Mouse (Mus musculus) CH12.LX (cell line): ENCODE measurements at regions not wholly inside any gene's neighbourhood (a gene's known extent, or its start where the extent isn't known, plus 50 kb on each side); places are given as distances from the start of the nearest gene placed in this dataset.

Experiments used
- DNase-seq: peaks from one replicate; pipeline ENCODE4 v3.0.0-alpha.2; 2013; ENCODE audit errors: extremely low read depth
- H3K27ac ChIP-seq: 2 replicates; pipeline ENCODE4 v1.5.1; 2012; ENCODE audit warnings: low read depth, mild to moderate bottlenecking, control low read depth, moderate library complexity; ENCODE audit not compliant: insufficient read depth
- H3K27me3 ChIP-seq: replicated peaks from 2 replicates; pipeline ENCODE3; 2012; ENCODE audit warnings: inconsistent platforms
- H3K36me3 ChIP-seq, 2 experiments: replicated peaks in 1 of 2; 2 replicates each; pipeline versions ENCODE3 to v1.6.1; 2012; ENCODE audit warnings: inconsistent platforms in 1 of 2, low read length in 1 of 2, mild to moderate bottlenecking in 1 of 2, mixed read lengths in 1 of 2, moderate library complexity in 1 of 2; ENCODE audit not compliant: control insufficient read depth in 1 of 2, insufficient read depth in 1 of 2
- H3K4me1 ChIP-seq, 2 experiments: 2 replicates each; pipeline ENCODE4 v1.6.1; 2012; ENCODE audit warnings: inconsistent platforms in 1 of 2, moderate library complexity in 1 of 2; ENCODE audit not compliant: insufficient read depth in 2 of 2, control insufficient read depth in 1 of 2
- H3K4me2 ChIP-seq: 2 replicates; pipeline ENCODE4 v1.6.1; 2012; ENCODE audit warnings: low read depth, mild to moderate bottlenecking, control low read depth; ENCODE audit not compliant: poor library complexity, insufficient read depth, severe bottlenecking
- H3K4me3 ChIP-seq, 3 experiments: fragments of 150-350 bp in 1 of 3; sonication (generic) in 1 of 3; replicated peaks in 1 of 3; 2 replicates each; pipeline versions ENCODE3 to v1.5.1; 2011 to 2012; ENCODE audit warnings: low read depth in 2 of 3, low read length in 2 of 3, mild to moderate bottlenecking in 2 of 3, moderate library complexity in 2 of 3, control low read depth in 1 of 3, improper control_type of control experiment in 1 of 3, inconsistent platforms in 1 of 3, mixed read lengths in 1 of 3; ENCODE audit not compliant: poor library complexity in 1 of 3
- H3K79me2 ChIP-seq: replicated peaks from 2 replicates; pipeline ENCODE4 v1.6.1; 2012; ENCODE audit warnings: mild to moderate bottlenecking, moderate library complexity; ENCODE audit not compliant: control insufficient read depth, poor library complexity, insufficient read depth, severe bottlenecking; ENCODE audit errors: extremely low read depth
- H3K9ac ChIP-seq: 2 replicates; pipeline ENCODE4 v1.6.1; 2012; ENCODE audit warnings: low read depth, mild to moderate bottlenecking, control low read depth, moderate library complexity; ENCODE audit not compliant: insufficient read depth
- H3K9me3 ChIP-seq: replicated peaks from 2 replicates; pipeline ENCODE3; 2012; ENCODE audit warnings: low read length, inconsistent platforms, mixed read lengths
- CHD1 ChIP-seq: IDR thresholded peaks from 2 replicates; pipeline ENCODE4 v1.6.1; 2012; ENCODE audit warnings: low read depth, low read length, improper control_type of control experiment, inconsistent platforms
- ELF1 ChIP-seq: IDR thresholded peaks from 2 replicates; pipeline ENCODE4 v1.6.1; 2014; ENCODE audit warnings: low read depth, mild to moderate bottlenecking, inconsistent platforms, low read length, improper control_type of control experiment
- IRF4 ChIP-seq: IDR thresholded peaks from 2 replicates; pipeline ENCODE4 v1.6.1; 2014; ENCODE audit warnings: low read depth, mild to moderate bottlenecking, inconsistent platforms, low read length, improper control_type of control experiment
- JUN ChIP-seq: IDR thresholded peaks from 2 replicates; pipeline ENCODE4 v1.6.1; 2011; ENCODE audit warnings: low read depth, mild to moderate bottlenecking, low read length, improper control_type of control experiment, moderate library complexity; ENCODE audit not compliant: insufficient read depth
- MAFK ChIP-seq: IDR thresholded peaks from 2 replicates; pipeline ENCODE4 v1.6.1; 2011; ENCODE audit warnings: low read length, improper control_type of control experiment; ENCODE audit not compliant: insufficient replicate concordance
- MAX ChIP-seq: IDR thresholded peaks from 2 replicates; pipeline ENCODE4 v1.6.1; 2011; ENCODE audit warnings: low read length, improper control_type of control experiment
- MEF2A ChIP-seq: IDR thresholded peaks from 2 replicates; pipeline ENCODE4 v1.6.1; 2014; ENCODE audit warnings: low read depth, mild to moderate bottlenecking, inconsistent platforms, low read length, improper control_type of control experiment, borderline replicate concordance
- MXI1 ChIP-seq: IDR thresholded peaks from 2 replicates; pipeline ENCODE4 v1.6.1; 2011; ENCODE audit warnings: mild to moderate bottlenecking, low read depth, low read length, improper control_type of control experiment
- NELFE ChIP-seq: IDR thresholded peaks from 2 replicates; pipeline ENCODE4 v1.6.1; 2011; ENCODE audit warnings: low read depth, low read length, improper control_type of control experiment
- PAX5 ChIP-seq: IDR thresholded peaks from 2 replicates; pipeline ENCODE4 v1.6.1; 2012; ENCODE audit warnings: low read length, inconsistent platforms, mixed read lengths
- POLR2A ChIP-seq: IDR thresholded peaks from 2 replicates; pipeline ENCODE4 v1.6.1; 2011; ENCODE audit warnings: low read depth, mild to moderate bottlenecking, improper control_type of control experiment, low read length
- SIN3A ChIP-seq: IDR thresholded peaks from 2 replicates; pipeline ENCODE4 v1.6.1; 2012; ENCODE audit warnings: low read length, improper control_type of control experiment, inconsistent platforms
- ZC3H11A ChIP-seq: IDR thresholded peaks from 2 replicates; pipeline ENCODE4 v1.6.1; 2012; ENCODE audit warnings: low read depth, mild to moderate bottlenecking, inconsistent platforms, low read length, improper control_type of control experiment
- ZKSCAN1 ChIP-seq: IDR thresholded peaks from 2 replicates; pipeline ENCODE4 v1.6.1; 2012; ENCODE audit warnings: low read depth, inconsistent platforms, low read length, improper control_type of control experiment, borderline replicate concordance
- ZNF384 ChIP-seq: IDR thresholded peaks from 2 replicates; pipeline ENCODE4 v1.6.1; 2012; ENCODE audit warnings: low read depth, low read length, improper control_type of control experiment, inconsistent platforms
- dilution Hi-C: fragments of 300-500 bp; cut with MboI; formaldehyde crosslinking; loops from 2 replicates; pipeline ENCODE4 v1.14.3; 2020; ENCODE audit warnings: low sequenced_read_pairs; ENCODE audit not compliant: extremely low pct_unique_long_range_greater_than_20kb, extremely low pct_ligation_motif_present
- in situ Hi-C: fragments of 300-500 bp; cut with MboI; formaldehyde crosslinking; loops from 3 replicates; pipeline ENCODE4 v1.14.3; 2019; ENCODE audit warnings: low sequenced_read_pairs, low pct_ligation_motif_present, low pct_unique_long_range_greater_than_20kb, mixed read lengths

DNA sequence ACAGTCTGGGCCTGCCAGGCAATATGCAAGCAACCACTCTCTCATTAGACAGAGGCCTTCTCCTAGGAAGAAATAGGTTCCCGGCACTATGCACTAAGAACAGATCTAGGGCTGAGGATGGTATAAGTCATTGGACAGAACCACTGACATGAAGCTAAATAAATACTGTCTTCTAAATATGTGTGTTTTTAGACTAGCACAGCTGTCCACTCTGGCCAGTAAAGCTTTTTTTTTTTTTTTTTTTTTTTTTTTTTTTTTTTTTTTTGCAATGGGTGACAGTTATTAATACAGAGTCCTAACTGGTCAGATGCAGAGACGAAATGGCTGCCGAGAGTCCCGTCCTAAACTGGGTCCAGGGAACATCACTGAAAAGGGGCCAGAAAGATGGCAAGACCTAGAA lies 218.9 kb downstream of the Srbd1 start:
- H3K4me2 ChIP-seq: no peak overlapping the region
- peaks cover 10 to 30% of the 10 kb centered on the region in 2 experiments; a peak in 3 of 4 replicates for H3K4me1 ChIP-seq
- dilution Hi-C loops: no loop called here
- H3K9ac ChIP-seq: no peak overlapping the region
- H3K79me2 ChIP-seq: no peaks in the 10 kb centered on the region
- no peaks in the 10 kb centered on the region for H3K27me3 ChIP-seq
- H3K9me3 ChIP-seq: no peaks in the 10 kb centered on the region
- H3K4me3 ChIP-seq: no peak overlapping the region
- in situ Hi-C loops: no loop called here
- TF ChIP-seq ZKSCAN1 (no peak), ZC3H11A (no peak), POLR2A (no peak), MAX (no peak), MAFK (no peak), SIN3A (no peak), ZNF384 (peak; percentile 60; the same call in 1 of the 2 replicates), JUN (no peak), ELF1 (no peak)
- TF ChIP-seq, all 38 proteins: peak for 1
- Histone ChIP-seq H3K36me3 (no peaks in the 10 kb centered on the region), H3K27ac (no peak overlapping the region)
- no peak for DNase-seq

DNA sequence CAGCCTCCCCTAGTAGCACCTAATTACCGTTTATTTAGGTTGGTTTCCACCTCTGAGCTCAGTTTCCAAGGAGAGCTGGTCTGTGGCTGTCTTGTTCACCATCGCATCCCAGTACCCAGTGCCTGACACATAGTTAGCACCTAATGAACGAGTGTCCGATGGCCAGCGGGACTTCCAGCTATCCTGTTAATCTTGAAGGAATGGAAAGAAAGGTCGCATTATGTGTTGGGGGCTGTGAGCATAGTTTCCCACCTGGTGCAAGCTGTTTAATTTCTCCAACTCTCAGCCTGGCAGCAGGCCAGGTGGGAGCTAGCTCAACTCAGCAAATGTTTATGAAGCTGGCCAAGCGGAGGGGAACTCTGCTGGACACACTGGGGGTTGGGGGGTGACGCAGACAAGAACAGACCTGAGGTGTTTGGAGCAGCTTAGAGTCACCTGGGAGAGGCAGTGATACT lies 223.7 kb downstream of the Srbd1 start:
- DNase-seq: no peak
- Histone ChIP-seq H3K27me3 (no peaks in the 10 kb centered on the region), H3K4me2 (no peak overlapping the region), H3K4me1 (peaks cover 8 to 18% of the 10 kb centered on the region in 2 experiments; a peak in 3 of 4 replicates), H3K9me3 (no peaks in the 10 kb centered on the region), H3K79me2 (no peaks in the 10 kb centered on the region), H3K27ac (no peak overlapping the region), H3K4me3 (no peak overlapping the region), H3K36me3 (no peaks in the 10 kb centered on the region), H3K9ac (no peak overlapping the region)
- dilution Hi-C loops (no loop called here), in situ Hi-C loops (no loop called here)
- no peak for TF ChIP-seq MXI1
- TF ChIP-seq, all 38 proteins: peak for 0

DNA sequence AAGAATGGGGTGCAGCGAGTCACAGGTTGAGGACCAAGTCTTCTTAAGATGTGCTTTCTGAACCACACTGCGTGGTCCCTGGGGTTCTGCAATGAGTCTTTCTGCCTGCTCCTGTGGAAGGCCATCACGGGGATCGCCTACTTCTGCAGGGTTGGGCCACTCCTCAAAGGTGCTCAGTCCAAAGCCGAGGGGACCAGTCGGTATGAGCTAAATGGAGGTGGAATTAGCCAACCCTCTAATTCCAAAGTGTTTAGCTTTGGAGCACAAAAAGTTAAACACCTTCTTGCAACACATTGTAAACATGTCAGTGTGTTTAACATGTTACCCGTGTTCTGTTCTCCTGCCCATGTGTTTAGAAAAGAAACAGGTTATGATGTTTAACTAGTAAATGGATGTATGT lies 225.1 kb downstream of the Srbd1 start:
- H3K79me2 ChIP-seq: no peaks in the 10 kb centered on the region
- no peak overlapping the region for H3K27ac ChIP-seq
- DNase-seq: no peak
- in situ Hi-C loops (no loop called here), dilution Hi-C loops (no loop called here)
- no peak overlapping the region for H3K9ac ChIP-seq
- no peak overlapping the region for H3K4me2 ChIP-seq
- no peaks in the 10 kb centered on the region for H3K27me3 ChIP-seq
- H3K9me3 ChIP-seq: no peaks in the 10 kb centered on the region
- TF ChIP-seq PAX5 (no peak), MXI1 (no peak), NELFE (no peak), CHD1 (no peak), MEF2A (no peak), POLR2A (no peak), IRF4 (no peak)
- H3K36me3 ChIP-seq: no peaks in the 10 kb centered on the region
- H3K4me3 ChIP-seq: no peak overlapping the region
- peaks cover 17 to 27% of the 10 kb centered on the region in 2 experiments for H3K4me1 ChIP-seq
